Mouse (Mus musculus) cerebellum, adult 2 months (tissue): ENCODE data around the gene Retreg1. TPM values are rescaled to one million over a fixed set of nuclear protein-coding genes. Genes with fewer than 3 reads are reported as not detected.

ENCODE experiments used
- DNase-seq, 2 experiments: peaks; one replicate each; pipeline ENCODE4 v3.0.0; 2021
- H3K27ac ChIP-seq: fragments of 200-500 bp; 2 replicates; pipeline ENCODE4 v1.5.1; 2012; ENCODE audit warnings: low read length, control low read depth, inconsistent platforms; ENCODE audit not compliant: insufficient read depth
- H3K27me3 ChIP-seq: fragments of 200-500 bp; 2 replicates; pipeline ENCODE4 v1.6.1; 2012; ENCODE audit warnings: inconsistent platforms, mild to moderate bottlenecking, low read length, moderate library complexity; ENCODE audit not compliant: control insufficient read depth, insufficient read depth
- H3K4me1 ChIP-seq: fragments of 200-500 bp; 2 replicates; pipeline ENCODE4 v1.6.1; 2011; ENCODE audit warnings: low read length; ENCODE audit not compliant: control insufficient read depth, insufficient read depth
- H3K4me3 ChIP-seq: fragments of 200-500 bp; replicated peaks from 2 replicates; pipeline ENCODE3; 2011; ENCODE audit warnings: mild to moderate bottlenecking, low read depth, low read length, control low read depth; ENCODE audit not compliant: insufficient read depth
- CTCF ChIP-seq: fragments of 200-500 bp; IDR thresholded peaks from 2 replicates; pipeline ENCODE4 v1.5.1; 2011; ENCODE audit warnings: low read depth, mild to moderate bottlenecking, control low read depth, low read length, moderate library complexity, borderline replicate concordance; ENCODE audit not compliant: insufficient read depth
- POLR2A ChIP-seq: fragments of 200-500 bp; IDR thresholded peaks from 2 replicates; pipeline ENCODE4 v1.6.1; 2011; ENCODE audit warnings: low read length, control low read depth, borderline replicate concordance; ENCODE audit not compliant: insufficient read depth
- WGBS: fragments of 180-500 bp; shearing (Covaris S2); methylation state at CpG from one replicate; pipeline ENCODE4 v1.1.7; 2018; 5-methylcytosine and 5-hydroxymethylcytosine counted together
- polyA plus RNA-seq: library from polyadenylated mRNA; depleted of rRNA; stranded (reverse); fragments of >200 nt; gene quantifications from 2 replicates; pipeline ENCODE4 v1.2.3, GENCODE M21; 2012

Retreg1 gene
- polyA plus RNA-seq, 1 experiment = 26.6 TPM

- no peaks in the 10 kb centered on the region for H3K4me1 ChIP-seq
- no peak overlapping the region for H3K4me3 ChIP-seq
- TF ChIP-seq POLR2A (no peak), CTCF (no peak)
- no peak overlapping the region for H3K27ac ChIP-seq
- H3K27me3 ChIP-seq = no peaks in the 10 kb centered on the region
- no peak for DNase-seq
- 84% methylated on average over 17 of the region's 17 CpGs for WGBS
These were observed 7.9 kb upstream of the Retreg1 start for GRCm38 (mm10) chr15:25834920-25835674.

- Histone ChIP-seq H3K27ac (no peak overlapping the region), H3K4me3 (peak overlapping the region; percentile 79), H3K27me3 (no peaks in the 10 kb centered on the region; the same call in 1 of the 2 replicates), H3K4me1 (no peaks in the 10 kb centered on the region)
- TF ChIP-seq POLR2A = no peak
- no peak for TF ChIP-seq CTCF
- DNase-seq = peak in 1 of 2 experiments; percentile 22
- WGBS = 13% methylated on average over 16 of the region's 16 CpGs
These were observed 406 bp upstream of the Retreg1 start for GRCm38 (mm10) chr15:25842462-25843085.

DNA sequence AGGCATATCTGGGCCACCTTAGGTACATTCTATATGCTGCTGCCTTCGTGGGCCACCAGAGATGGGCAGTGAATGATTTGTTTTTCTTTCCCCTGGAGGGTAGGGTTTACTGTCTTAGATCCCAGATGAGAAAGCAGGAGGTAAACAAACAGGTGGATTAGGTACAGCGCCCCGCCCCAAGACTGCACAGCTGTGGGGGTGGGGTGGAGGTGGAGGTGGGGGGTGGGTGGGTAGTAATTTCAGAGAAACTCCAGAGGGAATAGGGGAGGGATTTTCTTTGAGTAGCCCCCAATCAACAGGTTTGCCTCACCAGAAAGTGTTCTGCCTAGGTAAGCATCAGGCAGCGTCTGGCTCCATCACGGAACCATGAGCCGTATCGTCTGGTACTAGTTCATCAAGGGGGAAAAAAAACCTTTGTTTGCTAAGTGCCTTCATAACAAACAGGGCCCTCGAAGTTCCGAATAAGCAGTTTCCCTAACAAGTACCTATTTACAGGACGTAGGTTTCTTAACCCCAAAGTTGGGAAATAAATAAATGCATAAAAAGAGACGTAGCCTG, 1.1 kb downstream of the Retreg1 start:
- Histone ChIP-seq H3K27me3 (no peaks in the 10 kb centered on the region; the same call in 1 of the 2 replicates), H3K4me1 (no peaks in the 10 kb centered on the region), H3K27ac (no peak overlapping the region), H3K4me3 (peak overlapping the region; percentile 79)
- 32% methylated on average over 11 of the region's 11 CpGs for WGBS
- TF ChIP-seq CTCF = no peak
- TF ChIP-seq POLR2A = no peak
- peak in 1 of 2 experiments; percentile 12 for DNase-seq

GRCm38 (mm10) chr15:25844771-25845170, 1.8 kb downstream of the Retreg1 start:
- Histone ChIP-seq H3K4me1 (no peaks in the 10 kb centered on the region), H3K27ac (no peak overlapping the region), H3K4me3 (no peak overlapping the region), H3K27me3 (no peaks in the 10 kb centered on the region; the same call in 1 of the 2 replicates)
- no peak for DNase-seq
- 82% methylated on average over 4 of the region's 4 CpGs for WGBS
- TF ChIP-seq CTCF = no peak

- Histone ChIP-seq H3K27me3 (no peaks in the 10 kb centered on the region; the same call in 1 of the 2 replicates), H3K4me3 (no peak overlapping the region), H3K4me1 (no peaks in the 10 kb centered on the region), H3K27ac (no peak overlapping the region)
- 94% methylated on average over 1 of the region's 1 CpGs for WGBS
- TF ChIP-seq CTCF = no peak
- no peak for TF ChIP-seq POLR2A
- no peak for DNase-seq
These were observed 4.7 kb downstream of the Retreg1 start for GRCm38 (mm10) chr15:25847576-25848168.

GRCm38 (mm10) chr15:25850552-25850951, 7.6 kb downstream of the Retreg1 start:
- 80% methylated on average over 11 of the region's 11 CpGs for WGBS
- TF ChIP-seq POLR2A (no peak), CTCF (no peak)
- DNase-seq = no peak
- no peaks in the 10 kb centered on the region for H3K27me3 ChIP-seq
- no peak overlapping the region for H3K4me3 ChIP-seq
- H3K27ac ChIP-seq = no peak overlapping the region
- H3K4me1 ChIP-seq = no peaks in the 10 kb centered on the region; the same call in 1 of the 2 replicates

- no peak overlapping the region for H3K27ac ChIP-seq
- no peaks in the 10 kb centered on the region for H3K27me3 ChIP-seq
- WGBS = 75% methylated on average over 18 of the region's 18 CpGs
- no peak for DNase-seq
- no peak for TF ChIP-seq POLR2A
- no peak for TF ChIP-seq CTCF
- peaks cover 6% of the 10 kb centered on the region for H3K4me1 ChIP-seq
- H3K4me3 ChIP-seq = no peak overlapping the region
These were observed 11.4 kb downstream of the Retreg1 start for GRCm38 (mm10) chr15:25854270-25854904.
